Mouse (Mus musculus) c-Kit-positive CD71-positive TER-119-negative erythroid progenitor cells, embryonic 14.5 days (primary cell): ENCODE measurements around the gene Atad2b.
"Not testable (repeated sequence)": the region's sequence is repeated elsewhere in the genome, so short reads cannot be mapped to it uniquely, and the experiment has no call there.

ENCODE experiments used
- DNase-seq: peaks from one replicate; pipeline ENCODE4 v3.0.0-alpha.2; 2013; ENCODE audit warnings: low read depth

Atad2b gene

DNA sequence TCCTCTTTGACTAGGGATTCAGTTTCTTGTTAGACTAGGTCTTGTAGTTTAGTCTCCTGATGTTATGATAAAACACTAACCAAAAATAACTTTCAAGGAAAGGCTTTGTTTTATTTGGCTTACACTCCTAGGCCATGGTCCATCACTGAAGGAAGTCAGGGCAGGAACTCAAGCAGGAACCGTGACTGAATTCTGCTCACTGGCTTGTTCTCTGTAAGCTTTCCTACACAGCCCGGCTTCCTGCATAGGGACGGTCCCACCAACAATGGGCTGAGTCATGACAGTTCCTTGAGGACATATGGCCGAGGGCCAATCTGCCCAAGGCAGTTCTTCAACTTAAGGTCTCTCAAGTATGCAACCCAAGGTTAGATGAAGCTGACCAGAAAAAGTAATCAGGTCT lies 5.4 kb upstream of the Atad2b start:
- no peak for DNase-seq

DNA sequence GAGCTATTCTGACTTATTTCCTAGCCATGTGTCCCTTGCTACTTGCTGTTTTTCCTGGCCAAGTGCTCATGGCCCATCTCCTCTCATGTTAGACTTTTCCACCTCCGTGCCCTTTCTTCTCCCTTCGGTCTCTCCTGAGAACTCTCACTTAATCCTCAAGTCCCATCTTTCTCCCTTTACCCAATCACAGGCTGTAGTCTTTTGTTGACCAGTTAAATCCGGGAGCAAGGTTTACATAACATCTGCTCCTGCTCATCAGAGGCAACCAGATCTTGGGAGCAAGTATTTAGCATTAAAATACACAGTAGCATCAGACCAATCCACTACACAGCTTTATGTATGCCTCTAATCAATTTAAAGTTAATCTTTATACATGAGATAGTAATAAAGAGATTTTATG lies 2.7 kb upstream of the Atad2b start:
- no peak for DNase-seq

DNA sequence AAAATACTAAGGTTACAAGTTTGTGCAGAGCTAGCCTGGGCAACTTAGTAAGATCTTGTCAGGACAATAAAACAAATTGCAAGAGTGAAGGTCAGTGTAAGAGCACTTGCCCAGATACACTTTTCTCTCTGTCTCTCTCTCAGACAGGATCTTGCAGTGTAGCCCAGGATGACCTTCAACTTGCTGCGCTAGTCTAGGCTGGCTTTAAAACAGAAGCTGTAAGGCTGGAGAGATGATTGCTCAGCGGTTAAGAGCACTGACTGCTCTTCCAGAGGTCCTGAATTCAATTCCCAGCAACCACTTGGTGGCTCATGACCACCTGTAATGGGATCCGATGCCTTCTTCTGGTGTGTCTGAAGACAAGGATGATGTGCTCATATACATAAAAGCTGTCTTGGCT lies 2.2 kb upstream of the Atad2b start:
- DNase-seq = no peak

DNA sequence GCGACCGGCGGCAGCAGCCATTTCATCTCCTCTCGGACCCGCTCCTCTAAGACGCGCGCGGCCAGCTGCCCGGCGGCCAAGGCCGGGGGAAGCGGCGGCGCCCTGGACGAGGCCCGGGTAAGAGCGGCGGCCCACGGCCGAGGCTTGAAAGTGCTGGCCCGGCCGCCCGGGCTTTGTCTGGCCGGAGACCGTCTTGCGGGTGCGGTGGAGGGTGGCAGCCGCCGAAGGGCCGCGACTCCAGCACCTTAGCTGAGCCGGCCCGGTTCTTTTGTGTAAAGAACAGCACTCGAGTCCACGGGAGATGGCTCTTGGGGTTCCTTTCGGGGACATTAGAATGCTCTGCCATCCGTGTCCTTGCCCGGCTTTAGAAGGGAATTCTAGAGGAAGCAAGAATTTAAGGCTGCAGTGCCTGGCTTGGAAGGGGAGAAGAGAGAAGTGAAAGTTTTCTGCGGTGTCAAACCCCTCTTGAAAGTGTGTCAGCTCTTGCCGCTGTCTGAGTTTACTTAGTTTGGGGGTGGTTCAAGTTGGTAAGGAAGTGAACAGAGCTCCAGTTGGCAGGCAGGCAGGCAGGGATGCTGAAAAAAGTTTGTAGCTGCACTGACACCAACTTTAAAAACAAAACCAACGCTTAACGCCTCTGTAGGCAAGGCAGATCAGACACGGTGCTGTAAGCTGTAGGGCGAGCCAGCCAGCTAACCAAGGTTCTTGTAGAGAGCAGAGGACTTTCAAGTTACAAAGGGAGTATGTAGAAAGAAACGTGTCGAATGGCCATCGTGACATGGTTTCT lies 845 bp downstream of the Atad2b start:
- DNase-seq = no peak

DNA sequence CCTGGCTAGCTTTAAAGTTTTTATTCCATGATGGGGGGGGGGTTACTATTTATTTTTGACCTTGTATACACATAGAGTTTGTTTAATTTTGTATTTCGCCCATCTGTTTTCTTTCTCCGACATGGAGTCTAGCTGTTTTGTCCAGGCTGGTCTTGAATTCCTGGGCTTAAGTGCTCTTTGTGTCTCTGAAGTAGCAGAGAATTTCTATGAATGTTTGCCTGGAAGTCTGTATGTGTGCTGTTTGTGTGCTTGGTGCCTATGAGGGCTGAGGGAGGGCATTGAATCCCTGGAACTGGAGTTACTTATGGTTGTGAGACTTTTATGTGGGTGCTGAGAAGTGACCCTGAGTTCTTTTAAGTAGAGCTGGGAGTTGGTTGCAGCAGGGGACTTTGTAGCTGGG lies 11.0 kb downstream of the Atad2b start:
- DNase-seq = no peak

DNA sequence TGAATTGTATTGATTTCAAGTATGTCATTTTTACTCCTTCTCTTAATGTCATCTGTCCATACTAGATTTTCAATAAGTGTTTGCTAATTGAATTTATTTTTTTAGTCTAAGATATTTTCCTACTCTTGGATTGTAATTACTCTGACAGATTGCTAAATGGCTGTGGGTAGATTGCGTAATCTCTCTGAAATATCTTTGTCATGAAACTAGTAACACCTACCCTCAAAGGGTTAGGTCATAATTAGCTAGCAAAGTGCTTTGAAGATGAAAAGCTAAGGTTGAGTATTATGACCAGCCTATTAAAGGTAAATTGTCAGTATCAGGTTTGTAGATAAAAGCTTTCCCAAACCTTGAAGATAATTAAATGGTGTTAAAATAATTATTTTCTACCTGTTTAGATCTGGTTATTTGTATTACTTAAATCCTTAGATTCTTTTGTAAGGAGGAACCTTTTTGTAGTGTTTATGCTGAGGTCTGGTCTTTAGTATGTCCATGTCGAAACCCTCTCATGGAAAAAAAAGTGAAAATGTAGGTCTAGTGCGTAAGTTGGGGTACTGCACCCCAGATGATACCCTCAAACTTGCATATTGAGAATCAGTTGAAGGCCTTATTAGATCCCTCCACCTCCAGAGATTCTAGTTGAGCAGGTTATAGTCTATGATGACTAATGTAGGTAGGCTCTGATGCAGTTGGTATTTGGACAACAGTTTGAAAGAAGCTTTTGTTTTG lies 13.8 kb downstream of the Atad2b start:
- no peak for DNase-seq

DNA sequence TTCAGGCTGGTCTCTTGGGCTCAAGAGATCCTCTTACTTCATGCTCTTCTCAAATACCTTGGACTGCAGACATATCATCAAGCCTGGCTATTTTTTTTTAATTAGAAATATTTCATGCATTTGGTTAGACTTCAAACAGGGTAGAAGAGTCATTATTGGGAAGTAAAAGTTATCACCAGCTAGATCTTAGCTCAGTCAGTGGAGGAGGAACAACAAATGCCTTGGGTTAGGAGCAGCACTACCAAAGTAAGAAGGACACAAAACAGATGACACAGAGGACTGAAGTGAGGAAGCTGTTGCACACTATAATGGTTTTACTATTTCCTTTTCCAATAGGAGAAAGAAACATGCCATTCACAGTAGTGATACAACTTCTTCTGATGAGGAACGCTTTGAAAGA lies 35.1 kb downstream of the Atad2b start:
- DNase-seq = no peak

DNA sequence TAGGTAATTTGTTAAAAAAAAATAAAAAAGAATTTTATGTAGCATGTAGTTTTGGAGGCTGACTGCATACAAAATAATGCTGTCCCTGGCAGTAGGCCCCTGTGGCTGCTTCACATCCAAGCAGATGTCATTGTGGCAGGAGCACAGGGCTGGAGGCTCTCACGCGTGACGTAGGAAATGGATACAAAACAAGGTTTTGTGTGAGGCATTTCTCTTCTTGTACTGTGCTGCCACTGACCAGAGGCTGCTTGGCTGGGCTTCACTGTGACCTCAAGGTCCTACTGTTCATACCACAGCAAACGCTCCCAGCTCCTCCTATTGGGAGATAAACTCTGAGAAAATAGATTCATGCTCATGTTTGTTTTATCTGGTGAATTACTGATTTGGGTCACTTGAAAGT lies 36.0 kb downstream of the Atad2b start:
- DNase-seq = no peak

DNA sequence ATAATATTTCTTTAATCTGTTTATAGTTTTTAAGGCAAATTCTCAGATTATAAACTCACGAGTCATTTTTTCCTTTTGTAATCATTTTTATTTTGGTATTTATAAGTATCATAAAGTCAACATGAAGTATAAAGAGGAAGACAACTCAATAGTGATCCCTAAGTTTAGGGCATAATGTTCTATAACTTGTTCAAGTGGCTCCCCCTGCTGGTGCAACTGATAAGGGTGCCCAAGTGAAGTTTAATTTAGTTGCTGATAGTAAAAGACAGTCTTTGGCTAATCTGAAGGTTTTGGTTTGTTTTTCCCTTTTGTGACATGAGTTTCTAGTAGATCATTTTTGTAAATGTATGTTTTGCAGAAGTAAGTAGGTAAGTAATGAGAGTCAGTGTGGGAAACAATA lies 55.8 kb downstream of the Atad2b start:
- DNase-seq = peak; percentile 76

DNA sequence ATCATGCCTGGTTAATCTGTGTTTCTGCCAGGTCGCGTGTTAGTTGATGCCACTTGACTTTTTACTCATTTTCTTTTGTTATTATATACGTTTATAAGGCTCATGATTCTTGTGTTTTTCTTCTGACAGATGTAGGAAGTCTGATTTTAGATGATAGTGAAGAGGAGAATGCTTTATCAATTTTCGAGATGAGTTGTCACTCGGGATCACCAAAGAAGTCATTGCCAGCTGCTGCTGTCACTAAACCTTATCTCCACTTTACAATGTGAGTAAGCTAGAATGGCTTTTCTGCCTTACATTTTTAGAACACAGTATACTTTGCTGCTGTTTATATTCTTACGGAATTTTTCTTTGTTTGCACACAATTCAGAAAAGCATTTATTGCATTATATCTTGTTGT lies 61.2 kb downstream of the Atad2b start:
- no peak for DNase-seq

DNA sequence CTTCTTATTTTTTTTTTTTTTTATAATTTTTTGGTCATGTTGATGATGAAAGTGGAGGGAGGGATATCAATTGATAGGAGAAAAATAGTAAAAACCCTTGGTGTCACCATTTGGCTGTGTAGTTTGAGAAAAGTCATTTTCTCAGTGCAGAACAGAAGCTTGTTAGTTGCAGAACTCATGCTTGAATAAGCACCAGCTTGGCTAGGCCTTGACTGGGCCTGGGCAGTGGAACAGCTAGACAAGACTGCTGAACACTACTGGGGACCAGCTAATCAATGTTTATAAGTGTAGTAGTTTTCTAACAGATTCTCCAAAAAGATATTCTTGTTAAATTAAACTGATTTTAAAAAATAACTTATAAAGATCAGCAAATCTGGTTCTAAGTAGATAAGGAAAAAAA lies 79.8 kb downstream of the Atad2b start:
- DNase-seq = no peak

DNA sequence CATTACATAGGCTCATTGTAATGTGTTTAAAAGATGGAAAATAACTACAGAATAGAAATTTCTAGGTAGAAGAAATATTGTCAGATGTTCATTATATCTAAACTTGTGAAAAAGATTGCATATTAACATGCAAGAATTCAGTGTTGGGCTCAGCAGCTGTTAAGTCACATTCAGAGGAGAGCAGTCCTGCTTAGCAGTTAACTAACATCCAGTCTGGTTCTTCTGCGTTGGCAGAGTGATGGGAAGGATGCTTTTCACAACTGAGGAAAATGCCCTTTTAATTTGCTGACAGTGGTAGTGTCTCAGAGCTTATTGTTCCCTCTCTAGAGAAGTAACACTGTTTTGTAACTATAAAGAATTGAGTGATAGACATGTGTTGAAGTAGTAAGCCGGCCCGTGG lies 88.2 kb downstream of the Atad2b start:
- DNase-seq = no peak

DNA sequence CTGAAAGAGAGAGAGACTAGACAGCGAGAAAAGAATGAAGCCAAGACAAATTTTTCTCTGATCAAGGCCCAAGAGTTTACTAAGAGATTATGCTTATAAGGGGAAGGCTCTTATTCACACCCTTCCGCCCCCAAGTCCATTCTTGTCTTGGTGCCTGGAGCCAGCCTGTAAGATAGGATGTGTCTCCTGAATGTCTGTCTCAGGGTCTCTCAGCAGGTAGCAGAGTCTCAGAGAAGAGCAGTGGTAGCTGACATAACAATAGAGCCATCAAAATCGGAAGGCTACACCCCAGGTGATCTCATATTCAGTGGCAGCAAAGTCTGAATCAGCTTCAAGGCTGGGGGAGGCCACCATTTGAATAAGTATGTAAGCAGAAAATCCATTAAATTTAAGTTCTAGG lies 88.6 kb downstream of the Atad2b start:
- DNase-seq = not testable (repeated sequence)

DNA sequence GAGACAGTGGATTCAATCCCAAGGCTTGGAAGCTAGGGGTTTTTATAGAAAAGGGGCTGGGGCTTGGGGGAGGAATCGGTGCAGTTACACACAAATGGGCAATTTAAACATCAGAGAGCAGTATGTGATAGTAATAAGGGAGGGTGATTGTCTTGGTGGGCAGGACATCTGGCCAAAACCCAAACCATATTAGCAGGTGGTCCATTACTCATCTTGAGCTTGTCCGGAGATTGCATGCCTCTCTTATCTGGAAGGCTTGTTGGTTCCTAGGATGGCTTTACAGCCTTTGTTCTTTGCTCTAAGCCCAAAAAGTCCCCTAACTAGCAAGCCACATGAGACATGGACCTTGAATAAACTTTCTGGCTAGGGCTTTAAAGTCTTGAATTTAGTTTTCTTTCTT lies 91.5 kb downstream of the Atad2b start:
- DNase-seq = not testable (repeated sequence)

DNA sequence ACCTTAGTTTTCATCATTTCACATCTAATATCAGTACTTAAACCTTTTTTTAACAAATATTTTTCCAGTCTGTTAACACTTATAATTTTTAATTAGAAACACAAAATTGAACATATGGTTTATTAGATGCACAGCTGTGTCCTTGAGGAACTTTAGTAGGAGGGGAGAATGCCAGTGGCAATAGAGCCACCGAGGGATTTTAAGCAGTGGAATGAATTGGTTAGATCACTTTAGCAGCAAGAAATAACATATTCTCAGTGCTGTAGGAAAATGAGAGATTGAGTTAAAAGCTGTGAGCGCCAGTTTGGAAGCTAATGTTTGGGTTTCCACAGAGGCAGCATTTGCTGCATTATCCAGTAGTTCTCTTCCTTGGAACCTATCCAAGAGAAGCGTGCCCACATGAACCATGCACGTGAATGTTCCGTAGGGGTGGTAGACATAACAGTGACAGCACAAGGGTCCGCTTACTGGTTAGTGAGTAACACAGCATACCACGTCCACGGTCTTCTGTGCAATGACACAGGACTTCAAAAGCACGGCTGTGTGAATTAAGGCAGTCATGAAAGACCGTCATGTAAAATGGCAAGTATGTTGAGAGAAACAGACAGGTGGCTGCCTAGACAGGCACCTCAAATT lies 108.2 kb downstream of the Atad2b start:
- DNase-seq = no peak

DNA sequence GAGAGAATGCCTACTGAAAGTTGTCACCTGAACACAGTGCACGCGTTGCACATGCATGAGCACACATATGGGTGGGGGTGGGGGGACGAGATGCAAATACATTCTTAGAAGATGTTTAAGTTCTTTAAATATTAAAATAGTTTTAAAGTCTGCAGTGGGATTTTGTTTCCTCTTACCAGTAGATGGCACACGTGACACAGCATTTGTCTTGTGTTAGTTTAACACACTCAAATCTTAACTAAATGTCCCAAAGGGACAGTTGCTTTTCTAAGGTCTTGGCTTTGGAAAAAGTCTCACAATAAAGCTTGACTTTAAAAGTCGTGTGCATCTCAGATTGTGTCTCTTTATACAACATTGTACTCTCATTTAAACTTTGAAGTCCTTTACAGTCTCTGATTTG lies 111.9 kb downstream of the Atad2b start:
- DNase-seq = no peak

DNA sequence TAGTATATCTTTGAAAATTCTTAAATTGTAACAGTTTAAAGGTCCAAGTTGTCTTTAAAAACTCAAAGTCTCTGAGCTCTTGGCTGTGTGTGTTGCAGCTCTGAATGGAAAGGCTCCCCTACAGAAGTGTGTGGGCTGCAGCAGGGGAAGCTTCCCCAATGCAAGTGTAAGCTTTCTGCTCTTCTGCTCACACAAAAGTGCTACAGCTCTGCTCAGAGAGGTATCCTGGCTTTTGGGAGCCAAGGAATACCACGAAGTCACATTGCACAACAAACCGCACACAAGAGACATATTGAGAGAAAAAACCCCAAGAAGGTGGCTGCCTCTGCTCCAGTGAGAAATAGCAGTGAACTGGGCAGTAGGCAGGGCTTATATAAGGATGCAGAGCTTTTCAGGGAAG lies 120.9 kb downstream of the Atad2b start:
- no peak for DNase-seq

DNA sequence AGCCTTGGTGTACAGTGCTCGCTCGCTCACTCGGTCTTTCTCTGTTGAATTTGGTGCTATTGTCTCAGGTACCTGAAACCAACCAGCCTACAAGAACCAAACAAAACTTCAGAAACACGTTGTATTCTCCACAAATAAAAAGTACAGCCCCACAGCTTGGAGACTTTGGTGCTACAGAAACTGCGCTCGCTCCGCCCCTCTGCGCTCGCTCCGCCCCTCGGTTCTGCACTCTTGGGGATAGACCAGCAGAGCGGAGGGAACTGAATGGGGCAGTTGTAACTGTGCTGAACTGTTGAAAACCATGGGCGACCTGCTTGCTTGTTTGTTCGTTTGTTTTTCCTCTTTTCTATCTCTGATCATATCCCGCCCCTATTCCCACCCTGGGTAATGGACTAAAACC lies 127.0 kb downstream of the Atad2b start:
- no peak for DNase-seq

DNA sequence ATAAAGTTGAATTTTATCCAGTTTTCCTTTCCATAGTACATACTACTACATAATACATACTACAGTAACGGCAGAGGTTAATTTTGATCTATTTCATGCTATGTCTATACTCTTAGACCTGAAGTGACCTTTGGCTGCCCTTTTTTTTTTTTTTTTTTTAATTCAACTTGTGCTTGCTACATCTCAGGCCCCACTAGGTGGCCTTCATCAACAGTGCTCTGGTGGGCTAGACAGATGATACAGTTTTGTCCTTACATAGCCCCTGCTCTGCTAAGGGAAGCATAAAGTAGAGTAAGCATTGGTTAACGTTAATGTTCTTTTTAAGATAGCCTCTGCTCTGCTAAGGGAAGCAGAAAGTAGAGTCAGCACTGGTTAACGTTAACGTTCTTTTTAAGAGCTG lies 131.0 kb downstream of the Atad2b start:
- DNase-seq = no peak

DNA sequence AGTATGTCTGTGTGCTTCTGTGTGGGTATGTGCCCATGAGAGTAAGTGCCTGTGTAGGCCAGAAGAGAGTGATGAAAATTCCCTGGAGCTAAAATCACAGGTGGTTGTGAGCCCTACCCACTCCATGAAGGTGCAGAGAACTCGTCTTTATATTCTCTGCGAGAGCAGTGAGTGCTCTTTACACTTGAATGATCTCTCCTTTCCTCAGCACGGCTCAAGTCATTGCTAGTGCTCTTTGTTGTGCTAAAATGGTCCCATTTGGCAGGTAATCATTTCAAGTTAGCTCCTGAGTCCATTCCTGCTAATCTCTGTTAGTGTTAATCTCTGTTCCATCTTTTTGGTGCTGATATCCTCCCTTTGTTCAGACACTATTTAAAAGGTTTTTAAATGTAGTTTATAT lies 150.4 kb downstream of the Atad2b start:
- no peak for DNase-seq

DNA sequence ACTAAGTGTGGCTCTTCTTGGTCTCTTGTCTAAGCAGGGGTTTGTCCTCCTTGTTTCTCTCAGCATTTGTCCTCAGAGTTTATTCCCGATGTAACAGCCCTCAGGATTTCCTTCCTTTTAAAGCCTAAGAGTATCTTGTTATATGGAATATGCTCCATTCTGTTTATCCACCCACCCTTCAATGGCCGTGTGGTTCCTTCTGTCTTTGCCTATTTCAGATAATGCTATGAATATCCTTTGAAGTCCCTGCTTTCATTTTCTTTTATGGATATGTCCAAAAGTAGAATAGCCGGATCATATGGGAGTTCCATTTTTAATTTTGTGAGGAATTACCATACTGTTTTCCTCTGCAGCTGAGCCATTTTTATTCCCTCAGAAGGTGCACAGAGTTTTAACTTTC lies 153.0 kb downstream of the Atad2b start:
- no peak for DNase-seq

DNA sequence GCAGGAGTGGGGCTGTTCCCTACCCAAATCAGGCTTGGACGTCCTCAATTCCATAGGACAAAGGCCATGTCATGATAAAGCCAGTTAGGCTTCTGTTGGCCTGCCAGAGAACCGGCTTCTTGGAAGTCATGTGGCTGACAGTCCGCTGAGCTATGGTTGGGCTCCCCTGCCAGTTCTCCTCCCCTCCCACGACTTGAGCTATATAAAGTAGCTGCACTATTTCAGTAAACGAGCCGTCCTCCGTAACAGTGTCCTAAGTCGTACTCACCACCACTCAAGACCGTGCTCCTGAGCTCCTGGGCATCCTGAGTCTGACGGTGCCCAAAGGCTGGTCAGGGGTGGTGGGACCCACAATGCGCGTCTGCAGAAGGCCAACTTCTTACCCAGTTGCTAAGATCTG lies 156.0 kb downstream of the Atad2b start:
- no peak for DNase-seq

DNA sequence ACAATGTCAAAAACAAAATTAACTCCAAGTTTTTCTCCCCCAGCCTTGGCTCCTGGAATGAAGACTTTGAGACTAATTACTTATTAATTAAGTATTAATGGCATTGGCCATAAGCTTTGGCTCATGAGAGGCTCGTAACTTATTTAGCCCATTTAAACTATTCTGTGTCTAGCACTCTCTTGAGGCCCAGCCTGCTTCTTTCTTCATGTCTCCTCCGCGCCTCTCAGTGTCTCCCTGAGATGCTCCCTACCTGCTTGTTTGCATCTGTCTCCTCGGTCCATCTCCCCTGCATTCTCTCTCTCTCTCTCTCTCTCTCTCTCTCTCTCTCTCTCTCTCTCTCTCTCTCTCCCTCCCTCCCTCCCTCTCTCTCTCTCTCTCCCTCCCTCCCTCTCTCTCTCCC lies 164.3 kb downstream of the Atad2b start:
- DNase-seq = no peak
